Mouse (Mus musculus) ovary, adult 18-20 months (tissue): ENCODE data around the gene Taok3.
"Not testable (repeated sequence)": the region's sequence is repeated elsewhere in the genome, so short reads cannot be mapped to it uniquely, and the experiment has no call there.

Experiments
- DNase-seq: peaks from one replicate; pipeline ENCODE4 v3.0.0; 2022; ENCODE audit warnings: low spot score, mixed read lengths

Gene Taok3

DNA sequence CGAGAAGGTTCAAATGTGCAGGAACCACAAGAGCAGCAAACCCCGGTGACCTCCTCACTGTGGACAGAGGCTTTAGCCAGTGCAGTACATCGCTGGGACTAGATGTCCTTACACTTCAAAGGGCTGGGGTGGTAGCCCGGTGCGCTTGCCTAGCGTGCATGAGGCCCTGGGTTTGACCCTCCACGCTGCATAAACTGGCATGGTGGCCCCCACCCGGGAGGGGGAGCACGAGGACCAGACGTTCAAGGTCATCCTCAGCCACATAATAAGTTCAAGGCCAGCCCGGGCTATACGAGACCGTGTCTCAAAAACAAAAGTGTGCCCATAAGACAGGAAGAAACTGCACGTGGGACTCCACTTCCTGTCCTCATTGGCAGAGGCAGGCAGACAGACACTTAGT is 148.0 kb downstream of the Taok3 start:
- no peak for DNase-seq

DNA sequence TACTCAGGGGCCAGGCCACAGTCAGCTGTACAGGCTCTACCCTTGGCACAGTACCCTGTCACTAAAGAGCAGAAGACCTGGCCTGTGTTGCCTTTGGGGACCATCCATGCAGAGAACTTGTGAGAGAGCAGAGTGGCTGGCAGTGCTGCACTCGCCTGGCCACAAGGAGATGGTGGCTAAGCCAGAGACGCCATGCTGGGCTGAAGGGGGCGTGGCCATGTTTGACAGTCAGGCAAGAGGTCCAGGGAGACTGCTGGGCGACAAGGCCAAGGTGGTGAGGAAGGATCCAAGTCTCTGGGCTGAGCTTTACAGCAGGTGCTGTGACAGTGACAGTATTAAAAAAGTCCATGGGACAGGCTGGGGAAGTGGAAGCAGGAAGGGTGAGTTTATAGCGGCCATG is 148.8 kb downstream of the Taok3 start:
- DNase-seq: no peak

DNA sequence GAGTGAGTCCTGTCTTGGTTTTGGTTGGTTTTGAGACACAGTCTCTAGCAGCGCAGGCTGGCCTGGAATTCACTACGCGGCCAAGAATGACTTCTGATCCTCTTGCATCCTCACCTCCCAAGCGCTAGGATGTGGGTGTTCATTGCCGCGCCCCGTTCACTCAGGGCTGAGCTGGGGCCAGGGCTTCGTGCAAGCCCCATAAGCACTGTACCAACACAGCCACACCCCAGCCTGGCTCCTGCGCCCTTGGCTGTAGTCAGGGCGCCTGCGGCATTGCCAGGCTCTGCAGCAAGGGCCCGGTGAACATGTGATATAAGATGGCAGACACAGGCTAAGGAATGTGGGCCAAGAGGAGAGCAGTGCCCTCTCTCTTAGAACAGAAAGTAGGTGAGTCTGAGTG is 149.5 kb downstream of the Taok3 start:
- no peak for DNase-seq

DNA sequence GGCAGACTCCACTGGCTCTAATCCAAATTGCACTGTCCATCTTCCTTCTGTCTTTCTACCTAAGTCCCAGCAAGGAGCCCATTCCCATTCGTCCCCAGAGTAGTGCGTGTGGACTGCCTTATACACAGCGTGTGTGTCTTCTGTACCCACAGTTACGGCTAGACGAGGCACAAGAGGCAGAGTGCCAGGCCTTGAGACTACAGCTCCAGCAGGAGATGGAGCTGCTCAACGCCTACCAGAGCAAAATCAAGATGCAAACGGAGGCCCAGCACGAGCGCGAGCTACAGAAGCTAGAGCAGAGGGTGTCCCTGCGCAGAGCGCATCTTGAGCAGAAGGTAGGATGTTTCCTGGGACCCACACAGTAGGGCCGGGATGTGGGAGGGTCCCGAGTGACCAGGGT is 152.0 kb downstream of the Taok3 start:
- no peak for DNase-seq

DNA sequence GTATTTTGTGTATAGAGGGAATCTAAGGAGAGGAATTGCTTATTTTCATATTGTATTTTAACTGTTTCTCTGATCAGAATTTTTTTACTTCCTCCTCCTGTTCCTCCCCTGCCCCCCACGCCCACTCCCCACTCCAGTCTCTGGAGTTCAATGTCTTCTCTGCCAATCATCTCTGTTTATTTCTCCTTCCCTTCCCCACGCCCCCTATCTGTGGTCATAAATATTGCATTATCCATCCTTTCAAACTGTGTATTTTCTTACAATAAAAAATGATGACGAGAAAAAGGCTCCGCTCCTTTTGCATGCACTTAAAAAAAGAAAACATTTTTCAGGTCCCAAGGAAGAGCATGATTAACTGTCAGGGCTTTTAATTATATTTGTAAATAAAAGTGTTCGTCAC is 154.9 kb downstream of the Taok3 start:
- DNase-seq: no peak

DNA sequence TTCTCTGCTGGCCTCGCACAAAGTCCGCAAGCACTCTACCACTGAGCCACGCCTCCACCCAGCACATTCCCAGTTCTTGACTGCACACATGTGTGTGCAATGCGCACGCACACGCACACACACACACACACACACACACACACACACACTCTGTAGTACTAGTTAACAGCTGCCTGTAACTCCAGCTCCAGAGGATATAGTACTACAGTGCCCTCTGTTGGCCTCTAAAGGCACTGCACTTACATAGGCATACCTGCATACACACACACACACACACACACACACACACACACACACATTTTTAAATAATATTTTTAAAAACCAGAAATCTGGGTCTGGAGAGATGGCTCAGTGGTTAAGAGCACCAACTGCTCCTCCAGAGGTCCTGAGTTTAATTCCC is 157.9 kb downstream of the Taok3 start:
- no peak for DNase-seq

DNA sequence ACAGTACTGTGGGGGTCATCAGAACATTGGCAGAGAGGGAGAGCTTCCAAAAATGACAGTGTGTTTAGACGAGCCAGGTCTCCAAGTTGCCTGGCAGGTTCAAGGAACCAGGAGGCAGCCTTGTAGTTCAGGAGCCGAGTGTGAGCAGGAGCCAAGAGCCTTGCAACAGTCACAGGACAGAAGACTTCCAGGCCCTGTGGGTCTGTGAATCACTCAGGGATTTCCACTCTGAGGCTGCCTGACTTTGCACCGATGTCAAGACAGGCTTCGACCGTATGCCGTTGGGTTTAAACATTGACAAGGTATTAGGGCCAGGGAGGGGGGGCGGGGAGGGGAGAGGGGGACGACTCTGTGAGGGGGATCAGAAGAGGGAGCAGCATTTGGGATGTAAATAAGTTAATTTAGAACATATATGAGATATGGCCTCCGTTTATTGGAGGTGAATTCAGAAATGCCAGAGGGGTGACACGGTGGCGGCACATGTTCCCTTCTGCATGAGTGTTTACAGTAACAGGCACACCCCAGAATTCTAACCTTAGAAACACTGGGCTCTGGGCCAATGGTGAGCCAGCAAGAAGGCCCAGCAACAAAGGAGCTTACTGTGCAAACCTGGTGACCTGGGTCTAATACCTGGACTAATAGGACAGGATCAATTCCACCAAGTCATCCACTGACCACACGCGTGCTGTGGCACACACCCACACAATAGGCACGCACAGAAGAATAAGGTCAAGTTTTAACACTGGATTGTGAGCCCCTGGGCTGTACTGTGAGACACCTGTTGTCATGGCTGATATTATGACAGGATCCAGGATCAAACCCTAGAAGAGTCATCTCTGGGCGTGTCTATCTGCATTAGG is 159.1 kb downstream of the Taok3 start:
- no peak for DNase-seq

DNA sequence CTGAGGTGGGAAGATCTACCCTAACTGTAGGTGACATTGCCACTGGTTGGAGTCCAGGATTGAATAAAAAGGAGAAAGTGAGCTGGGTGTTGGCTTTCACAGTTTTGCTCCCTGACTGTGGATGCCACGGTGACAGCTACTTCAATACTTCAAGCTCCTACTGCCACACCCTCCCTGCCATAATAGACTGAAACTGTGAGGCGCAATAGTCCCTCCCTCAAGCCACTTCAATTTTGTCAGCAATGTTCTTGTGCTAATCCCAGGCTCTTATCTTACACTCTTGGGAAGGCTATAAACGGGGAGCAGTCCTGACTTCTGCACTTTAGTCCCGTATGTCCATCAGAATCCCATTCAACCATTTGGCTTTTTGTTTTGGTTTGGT is 159.7 kb downstream of the Taok3 start:
- DNase-seq: no peak

DNA sequence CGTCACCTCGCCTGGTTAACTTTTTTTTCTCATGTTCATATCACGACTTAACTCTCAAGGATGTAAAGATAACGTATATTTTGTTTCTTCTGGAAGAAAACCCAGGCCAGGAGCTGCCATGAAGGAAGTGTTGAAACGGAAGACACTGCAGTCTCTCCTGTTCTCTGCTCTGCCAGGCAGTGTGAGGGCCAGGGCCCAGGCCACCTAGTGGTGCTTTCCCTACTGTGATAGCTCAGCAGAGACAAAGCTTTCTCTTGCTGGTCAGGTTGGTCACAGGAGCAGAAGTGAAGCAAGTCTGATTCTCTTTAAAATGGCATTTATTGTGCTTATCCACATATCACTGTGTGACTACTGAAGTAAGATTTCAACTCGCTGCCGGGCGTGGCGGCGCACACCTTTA is 161.6 kb downstream of the Taok3 start:
- no peak for DNase-seq

DNA sequence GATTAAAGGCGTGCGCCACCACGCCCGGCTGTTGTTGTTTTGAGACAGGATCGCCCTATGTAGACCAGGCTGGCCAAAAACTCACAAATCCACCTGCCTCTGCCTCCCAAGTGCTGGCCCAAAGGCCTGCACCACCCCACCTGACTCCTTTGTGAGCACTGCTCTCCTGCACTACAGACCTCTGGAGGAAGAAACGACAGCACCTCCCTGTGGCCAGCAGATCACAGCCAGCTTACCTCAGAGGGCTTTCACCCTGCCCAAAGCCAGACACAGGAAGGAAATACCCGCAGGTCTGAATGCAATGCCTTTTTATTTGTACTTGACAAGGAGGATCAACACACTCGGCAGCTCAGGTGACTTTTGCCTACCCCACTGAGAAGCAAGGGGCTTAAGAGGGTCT is 162.4 kb downstream of the Taok3 start:
- no peak for DNase-seq

DNA sequence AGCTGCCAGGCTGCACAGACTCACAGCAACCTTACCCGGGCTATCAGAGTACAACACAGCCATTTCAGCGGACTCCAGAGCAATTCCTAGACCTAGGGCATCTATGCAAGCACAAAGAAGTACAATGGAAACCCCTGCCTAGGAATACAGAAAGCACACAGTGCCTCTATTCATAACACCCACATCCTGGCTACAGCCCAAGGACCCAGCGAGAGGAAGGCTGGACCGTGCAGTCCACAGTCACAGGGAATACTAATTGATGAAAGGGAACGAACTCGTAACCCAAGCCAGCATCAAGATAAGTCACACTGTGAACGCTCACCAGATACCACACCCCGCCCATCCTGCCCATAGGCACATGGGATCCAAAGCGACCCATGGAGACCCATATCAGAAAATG is 164.1 kb downstream of the Taok3 start:
- no peak for DNase-seq

DNA sequence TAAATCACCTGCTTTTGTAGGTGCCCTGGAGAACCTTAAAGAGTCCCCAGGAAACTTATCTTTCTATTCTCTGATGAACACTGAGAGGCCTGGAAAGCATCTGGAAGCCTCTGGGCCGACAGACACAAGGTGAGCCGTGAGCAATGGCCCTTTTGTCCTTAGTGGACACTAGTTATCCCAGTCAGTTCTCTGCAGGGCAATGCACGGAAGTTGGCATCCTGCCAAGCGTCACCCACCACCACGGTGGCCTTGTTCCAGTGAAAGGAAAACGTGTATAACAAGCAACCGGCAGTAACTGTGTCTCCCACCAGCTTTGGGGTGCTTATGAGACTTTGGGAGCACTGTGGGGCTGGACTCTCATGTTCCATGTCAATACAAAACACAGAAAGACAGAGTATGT is 164.8 kb downstream of the Taok3 start:
- DNase-seq: no peak

DNA sequence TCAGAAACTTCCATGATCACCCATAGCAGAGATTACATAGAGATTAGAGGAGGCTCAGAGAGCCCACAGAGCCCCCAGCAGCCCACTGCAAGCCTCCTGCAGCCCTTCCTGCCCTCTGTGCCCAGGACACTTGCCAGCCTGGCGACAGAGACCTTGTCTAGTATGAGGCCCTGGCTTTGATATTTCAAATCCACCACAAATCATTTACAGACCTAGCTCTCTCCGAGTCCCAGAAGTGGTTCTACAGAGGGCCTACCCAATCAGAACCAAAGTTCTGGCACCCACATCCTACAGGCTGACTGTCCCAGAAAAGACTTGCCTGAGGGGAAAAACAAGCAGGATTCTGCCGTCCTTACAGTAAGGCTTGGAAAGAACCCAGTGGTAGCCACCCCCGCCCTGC is 165.3 kb downstream of the Taok3 start:
- DNase-seq: no peak

DNA sequence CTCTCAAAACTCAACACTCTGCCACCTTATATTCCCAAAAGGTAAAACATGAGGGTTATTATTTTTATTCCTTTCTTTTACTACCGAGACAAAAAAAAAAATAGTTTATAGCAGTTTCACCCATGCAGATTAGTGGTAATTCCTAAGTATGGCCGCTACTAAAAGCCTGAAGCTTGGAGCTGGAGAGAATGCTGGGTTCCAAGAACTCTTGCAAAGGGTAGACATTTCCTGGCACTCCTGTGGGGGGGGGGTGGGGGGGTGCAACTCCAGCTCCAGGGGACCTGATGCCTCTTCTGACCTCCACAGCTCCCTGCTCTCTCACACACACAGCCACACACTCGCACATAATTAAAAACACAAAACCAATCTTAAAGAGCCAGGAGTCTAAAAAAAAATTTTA is 166.4 kb downstream of the Taok3 start:
- no peak for DNase-seq

DNA sequence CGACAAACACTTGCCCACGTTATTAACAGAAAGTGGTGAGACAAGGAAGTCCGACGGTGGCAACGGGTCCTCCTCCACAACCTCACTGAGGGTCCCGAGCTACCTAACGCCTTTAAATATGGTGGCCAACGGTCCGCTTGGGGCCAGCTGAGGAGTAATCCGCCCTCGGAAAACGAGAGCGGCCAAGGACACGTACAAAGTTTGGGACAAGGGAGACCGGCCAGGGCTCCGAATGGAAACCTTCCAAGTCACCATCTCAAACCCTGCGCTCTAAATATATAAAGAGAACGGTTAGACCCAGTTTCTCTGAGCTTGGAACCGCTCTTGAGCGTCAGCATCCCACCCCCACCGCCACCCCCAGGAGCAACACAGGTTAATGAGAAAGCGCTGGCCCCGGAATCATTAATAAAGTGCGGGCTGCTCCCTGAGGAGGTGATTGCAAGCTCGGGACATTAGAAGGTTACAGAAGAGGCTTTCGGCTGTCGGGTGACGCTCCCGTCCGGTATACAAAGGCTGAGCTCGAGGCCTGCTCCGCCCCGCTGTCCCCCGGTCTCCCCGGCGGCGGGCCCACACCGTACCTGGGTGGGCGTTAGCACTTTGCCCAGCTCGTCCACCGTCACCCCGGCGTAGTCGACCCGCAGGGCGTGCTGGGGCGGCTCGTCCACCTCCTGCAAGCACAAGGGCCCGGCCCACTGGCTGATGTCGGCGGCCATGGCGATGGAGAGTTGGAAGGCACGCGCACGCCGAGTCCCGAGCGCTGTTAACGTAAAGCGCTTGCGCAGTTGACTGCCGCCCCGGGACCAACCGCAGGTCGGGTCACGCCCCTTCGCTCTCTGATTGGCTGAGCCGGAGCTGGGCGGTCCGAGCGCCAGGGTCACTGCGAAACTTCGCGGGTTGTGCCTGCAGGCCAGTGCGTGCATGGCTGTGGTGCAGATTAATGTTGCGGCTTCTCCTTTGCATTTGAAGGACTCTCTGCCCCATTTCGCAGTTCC is 167.2 kb downstream of the Taok3 start, which contains the start of gene Pebp1:
Pebp1 (minus strand) TSS at position 795 of the 992 bp plus-strand sequence.
- DNase-seq: peak; percentile 96

DNA sequence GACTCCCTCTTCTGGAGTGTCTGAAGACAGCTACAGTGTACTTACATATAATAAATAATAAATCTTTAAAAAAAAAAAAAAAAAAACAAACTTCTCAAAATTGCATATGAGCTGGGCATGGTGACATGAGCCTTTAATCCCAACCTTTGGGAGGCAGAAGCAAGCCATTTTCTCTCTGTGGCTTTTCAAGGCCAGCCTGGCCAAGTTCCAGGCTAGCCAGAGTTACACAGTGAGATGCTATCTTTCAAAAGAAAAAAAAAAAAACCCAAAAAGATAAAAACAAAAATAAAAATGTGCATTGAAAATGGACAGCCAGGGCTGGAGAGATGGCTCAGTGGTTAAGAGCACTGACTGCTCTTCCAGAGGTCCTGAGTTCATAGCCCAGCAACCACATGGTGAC is 169.7 kb downstream of the Taok3 start:
- no peak for DNase-seq

DNA sequence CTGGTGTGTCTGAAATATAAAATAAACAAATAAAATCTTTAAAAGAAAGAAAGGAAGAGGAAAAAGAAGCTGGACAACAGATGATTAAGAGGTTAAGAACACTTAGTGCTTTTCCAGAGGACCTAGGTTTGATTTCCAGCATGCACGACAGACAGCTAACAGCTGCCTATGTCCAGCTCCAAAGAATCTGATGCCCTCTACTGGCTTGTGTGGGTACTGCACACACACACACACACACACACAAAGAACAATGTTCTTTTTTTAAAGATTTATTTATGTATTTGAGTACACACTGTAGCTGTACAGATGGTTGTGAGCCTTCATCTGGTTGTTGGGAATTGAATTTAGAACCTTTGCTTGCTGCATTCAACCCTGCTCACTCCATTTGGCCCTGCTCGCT is 170.2 kb downstream of the Taok3 start:
- no peak for DNase-seq

DNA sequence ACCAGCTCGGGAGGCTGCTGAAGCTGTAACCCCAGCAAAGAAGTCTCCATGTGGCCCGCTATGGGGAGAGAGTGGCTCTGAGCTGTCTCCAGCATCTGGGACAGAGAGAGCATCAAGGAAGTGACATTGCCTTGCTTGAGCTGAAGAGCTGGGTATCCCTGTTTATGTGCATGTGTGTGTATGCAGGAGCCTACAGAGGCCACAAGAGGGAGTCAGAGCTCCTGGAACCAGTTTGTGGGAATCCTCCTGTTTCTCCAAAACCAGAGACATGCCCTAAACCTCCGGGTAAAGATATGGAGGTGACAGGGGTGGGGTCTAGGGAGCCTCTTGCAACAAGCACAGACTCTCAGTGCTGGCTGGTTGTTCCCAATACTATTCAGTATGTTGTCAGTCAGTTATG is 171.4 kb downstream of the Taok3 start:
- DNase-seq: no peak

DNA sequence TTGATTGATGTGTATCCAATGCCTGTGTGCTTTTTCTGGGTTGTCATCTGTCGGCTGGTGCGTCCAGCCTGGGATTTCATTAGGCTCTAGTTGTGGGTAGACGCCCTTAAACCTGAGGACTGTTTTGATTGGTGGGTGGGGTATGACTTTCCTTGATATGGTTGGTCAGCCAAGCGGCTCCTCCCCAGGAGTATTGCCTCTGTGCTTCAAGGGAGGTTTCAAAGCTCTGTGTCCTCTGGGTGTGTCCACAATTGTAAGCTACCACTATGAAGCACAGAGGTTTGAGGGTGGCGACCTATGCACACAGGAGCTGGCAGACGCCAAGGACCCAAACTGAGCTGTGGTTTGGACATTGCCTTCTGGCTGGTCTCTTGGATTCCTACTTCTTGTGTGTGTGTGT is 172.6 kb downstream of the Taok3 start:
- DNase-seq: no peak

DNA sequence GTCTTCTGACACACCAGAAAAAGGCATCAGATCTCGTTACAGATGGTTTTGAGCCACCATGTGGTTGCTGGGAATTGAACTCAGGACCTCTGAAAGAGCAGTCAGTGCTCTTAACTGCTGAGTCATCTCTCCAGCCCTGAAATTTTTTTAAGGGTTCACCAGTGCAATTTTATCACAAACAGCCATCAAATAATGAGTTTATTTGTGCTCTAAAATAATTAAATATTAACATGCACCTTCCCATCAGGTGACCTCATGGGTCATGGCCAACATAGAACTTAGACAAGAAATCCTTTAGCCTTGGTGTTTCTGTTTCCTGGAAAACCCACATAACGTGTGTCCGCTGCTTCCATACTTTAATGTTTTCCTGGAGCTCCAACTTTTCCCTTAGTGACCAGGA is 173.8 kb downstream of the Taok3 start:
- not testable (repeated sequence) for DNase-seq

DNA sequence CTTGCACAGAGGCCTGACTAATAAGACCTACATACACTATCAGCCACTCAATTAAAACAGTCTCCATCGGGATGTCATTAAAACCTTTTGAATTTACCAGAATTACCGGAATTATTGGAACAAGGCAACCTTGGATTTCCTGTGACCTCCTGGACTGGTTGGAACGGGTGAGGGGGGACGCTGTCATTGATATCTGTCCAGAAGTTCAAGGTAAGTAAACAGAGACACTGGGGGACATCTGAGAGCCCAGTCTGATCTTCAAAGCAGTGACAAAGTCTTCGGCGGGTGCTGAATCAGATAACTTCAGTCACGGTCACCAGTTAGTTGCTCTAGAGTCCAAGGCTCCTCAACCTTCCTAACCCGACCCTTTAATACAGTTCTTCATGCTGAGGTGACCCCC is 175.1 kb downstream of the Taok3 start:
- no peak for DNase-seq

DNA sequence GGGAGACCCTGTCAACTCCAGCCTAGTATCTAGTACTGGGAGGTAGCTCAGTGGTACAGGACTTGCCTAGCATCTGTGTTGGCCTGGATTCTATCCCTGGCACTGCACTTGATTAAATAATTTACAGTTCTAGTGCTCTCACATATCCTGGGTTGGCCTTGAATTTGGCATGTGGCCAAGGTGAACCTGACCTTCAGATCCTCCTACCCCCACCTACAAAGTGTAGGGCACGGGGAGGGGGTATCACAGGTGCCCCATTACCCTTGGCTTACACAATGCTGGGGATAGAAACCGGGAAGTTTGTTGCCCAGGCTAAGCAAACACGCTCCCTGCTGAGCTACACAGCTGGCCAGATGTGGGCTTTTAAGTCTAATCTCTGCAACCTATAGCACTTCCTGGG is 183.0 kb downstream of the Taok3 start:
- no peak for DNase-seq
